Mouse (Mus musculus): ENCODE results near the gene Sp110.
"Not testable (repeated sequence)": the region's sequence is repeated elsewhere in the genome, so short reads cannot be mapped to it uniquely, and the experiment has no call there.

The Sp110 gene

GRCm38 (mm10) chr1:85598271-85599012, at the start of gene Sp110:
Gene Sp110, minus strand, starts transcription at chr1:85598817.
- not testable (repeated sequence) for DNase-seq (ENCODE audit: low spot score)

GRCm38 (mm10) chr1:85638144-85638543, 39.5 kb upstream of the Sp110 start:
- not testable (repeated sequence) for DNase-seq (ENCODE audit: low spot score)

DNA sequence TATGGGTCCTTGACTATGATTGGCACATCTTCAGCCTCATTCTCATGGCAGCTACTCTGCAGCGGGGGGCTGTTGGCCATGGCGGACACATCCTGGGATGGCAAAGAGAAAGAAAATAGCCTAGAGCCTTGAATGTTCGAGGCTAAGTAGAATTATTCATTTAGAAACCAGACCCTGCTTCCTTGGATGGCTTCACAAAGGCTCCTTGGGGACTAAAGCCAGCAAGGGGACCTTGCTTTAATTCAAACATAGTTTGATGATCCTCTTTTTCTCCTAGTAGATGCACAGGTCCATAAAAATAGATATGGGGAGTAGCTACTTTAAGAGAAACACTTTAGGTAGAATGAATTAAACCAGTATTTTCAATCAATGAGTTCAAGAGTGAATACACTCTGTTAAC, 38.3 kb upstream of the Sp110 start:
- DNase-seq (ENCODE audit: low spot score): not testable (repeated sequence)

GRCm38 (mm10) chr1:85618689-85619088, 20.1 kb upstream of the Sp110 start:
- DNase-seq (ENCODE audit: low spot score): not testable (repeated sequence)

- not testable (repeated sequence) for DNase-seq (ENCODE audit: low spot score)
Observed at GRCm38 (mm10) chr1:85617161-85617560, 18.5 kb upstream of the Sp110 start.

DNA sequence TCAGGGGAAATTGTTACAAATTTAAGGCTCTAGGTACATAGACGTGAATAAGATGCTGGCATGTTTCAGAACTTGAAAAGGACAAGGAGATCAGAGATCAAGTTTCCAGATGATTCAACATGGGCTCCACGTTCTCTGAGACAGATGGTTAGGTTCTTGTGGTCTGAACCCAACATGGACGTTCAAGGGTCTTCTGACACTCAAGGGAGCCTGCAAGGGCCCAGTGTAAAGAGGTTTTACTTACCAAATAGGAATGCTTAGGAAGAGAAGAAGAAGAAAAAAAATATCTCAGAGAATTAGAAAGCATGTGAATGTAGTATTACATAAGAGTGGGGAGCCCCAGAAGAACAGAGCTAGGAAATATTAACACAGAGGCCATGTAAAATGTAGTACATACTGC, 17.2 kb upstream of the Sp110 start:
- not testable (repeated sequence) for DNase-seq (ENCODE audit: low spot score)

DNA sequence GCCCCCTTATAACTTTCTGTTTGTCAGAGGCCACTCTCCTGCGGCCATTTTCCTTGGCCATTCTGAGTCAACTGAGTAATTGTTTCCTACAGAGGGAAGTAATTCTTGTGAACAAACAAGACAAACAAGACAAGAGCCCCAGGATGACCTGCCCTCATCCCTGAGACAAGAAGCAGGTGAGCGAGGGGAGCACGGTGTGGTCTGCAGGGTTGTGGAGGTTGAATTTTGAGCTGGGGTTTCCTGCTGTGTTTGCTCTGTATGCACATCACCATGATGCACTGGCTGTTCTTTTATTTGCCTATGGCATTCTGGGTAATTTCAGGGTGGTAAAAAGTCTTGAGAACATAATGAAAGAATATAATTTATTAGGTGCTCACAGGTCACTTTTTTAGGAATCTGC, 16.5 kb upstream of the Sp110 start:
- not testable (repeated sequence) for DNase-seq (ENCODE audit: low spot score)

DNA sequence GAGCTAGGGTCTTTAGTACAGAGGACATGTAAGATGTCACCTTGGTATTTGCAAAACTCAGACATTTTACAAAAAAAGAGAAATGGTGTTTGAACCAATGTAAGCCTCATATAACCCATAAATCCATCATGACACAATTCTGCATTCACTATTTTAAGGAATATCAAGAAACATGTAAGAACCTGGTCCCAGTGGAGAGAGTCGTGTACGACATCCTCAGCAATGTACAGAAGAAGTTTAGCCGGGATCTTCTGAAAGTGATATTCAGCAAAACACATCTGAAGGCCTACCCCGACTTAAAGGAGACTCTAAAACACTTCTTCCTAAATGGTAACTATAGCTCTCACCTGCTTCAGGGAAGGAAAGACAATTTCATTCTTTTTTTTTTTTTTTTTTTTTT, 12.0 kb upstream of the Sp110 start:
- not testable (repeated sequence) for DNase-seq (ENCODE audit: low spot score)

DNA sequence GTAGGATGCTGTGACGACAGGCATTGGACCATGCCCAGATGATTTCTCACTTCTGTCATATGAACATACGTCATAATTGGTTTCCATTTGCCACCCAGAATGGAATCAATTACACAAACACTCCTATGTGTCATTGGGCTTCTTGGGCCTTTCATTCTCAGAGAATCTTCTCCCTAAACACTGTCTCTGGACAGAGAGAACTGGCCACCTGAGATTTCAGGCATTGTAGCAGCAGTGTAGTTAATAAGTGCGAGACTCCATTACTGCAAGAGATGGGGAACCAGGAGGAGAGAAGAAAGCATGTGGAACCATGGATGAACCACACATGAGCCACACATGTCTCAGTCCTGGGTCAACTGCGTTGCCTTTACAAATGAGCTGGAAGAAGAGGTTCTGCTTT, 9.7 kb upstream of the Sp110 start:
- DNase-seq (ENCODE audit: low spot score): not testable (repeated sequence)

DNA sequence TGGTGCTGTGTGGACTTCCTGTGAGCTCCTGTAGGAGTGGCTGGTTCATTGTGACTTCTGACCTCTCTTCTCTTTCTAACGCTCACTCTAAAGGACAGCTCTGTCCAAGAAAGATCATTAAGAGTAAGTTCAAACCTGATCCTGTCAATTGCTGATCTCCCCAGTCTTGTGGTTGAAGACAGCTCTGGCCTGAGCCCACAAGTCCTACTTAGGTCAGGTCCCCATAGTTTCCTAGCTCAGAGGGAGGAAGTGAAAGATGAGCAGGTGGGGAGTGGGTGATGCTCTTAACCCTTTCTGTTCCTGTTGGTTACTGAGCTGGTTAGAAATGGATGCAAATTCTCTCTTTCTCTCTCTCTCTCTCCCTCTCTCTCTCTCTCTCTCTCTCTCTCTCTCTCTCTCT, 5.7 kb upstream of the Sp110 start:
- DNase-seq (ENCODE audit: low spot score): not testable (repeated sequence)

DNA sequence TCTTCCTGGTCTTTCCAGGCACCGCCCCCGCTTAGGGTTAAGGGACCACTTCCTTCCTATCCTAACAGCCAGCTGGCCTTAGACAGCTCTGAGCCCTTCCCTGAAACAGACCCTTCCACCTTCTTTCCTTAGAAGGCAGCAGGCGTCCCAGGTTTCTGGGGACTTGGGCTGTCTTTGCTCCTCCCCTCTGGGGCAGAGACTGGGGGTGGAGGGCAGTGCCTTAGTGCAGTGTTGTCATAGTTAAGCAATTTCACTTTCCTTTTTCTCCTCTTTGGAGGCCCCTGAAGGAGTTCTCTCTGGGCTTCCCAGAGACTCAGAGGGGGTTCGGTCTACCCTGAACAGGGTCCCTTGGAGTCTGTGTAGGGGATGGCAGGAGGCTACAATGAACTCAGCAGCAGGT, 2.2 kb upstream of the Sp110 start:
- DNase-seq (ENCODE audit: low spot score): not testable (repeated sequence)

- not testable (repeated sequence) for DNase-seq (ENCODE audit: low spot score)
Observed at GRCm38 (mm10) chr1:85600078-85600477, 1.5 kb upstream of the Sp110 start, which contains the start of gene Sp140. Gene Sp140, plus strand, starts transcription at chr1:85600378.

- DNase-seq (ENCODE audit: low spot score): not testable (repeated sequence)
Observed at GRCm38 (mm10) chr1:85592526-85592925, 6.1 kb downstream of the Sp110 start.

DNA sequence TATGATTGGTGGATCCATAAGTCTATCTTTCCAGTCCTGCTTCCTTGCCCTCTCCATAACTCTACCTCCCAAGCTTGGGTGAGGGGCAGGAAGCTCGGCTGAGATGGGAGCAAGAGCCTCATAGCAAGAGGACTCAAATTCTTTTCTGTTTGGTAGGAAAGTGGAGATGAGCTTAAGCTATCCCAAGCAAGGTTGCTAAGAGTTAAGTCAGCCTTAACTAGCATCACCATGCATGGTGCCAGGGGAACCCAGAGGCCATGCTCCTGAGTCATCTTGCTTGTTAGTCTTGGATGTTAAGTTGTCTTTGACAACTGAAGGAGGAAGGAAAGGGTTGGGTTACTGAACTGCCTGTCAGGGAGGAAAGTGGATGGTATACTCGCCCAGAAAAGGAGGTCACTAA, 9.9 kb downstream of the Sp110 start:
- DNase-seq (ENCODE audit: low spot score): not testable (repeated sequence)

DNA sequence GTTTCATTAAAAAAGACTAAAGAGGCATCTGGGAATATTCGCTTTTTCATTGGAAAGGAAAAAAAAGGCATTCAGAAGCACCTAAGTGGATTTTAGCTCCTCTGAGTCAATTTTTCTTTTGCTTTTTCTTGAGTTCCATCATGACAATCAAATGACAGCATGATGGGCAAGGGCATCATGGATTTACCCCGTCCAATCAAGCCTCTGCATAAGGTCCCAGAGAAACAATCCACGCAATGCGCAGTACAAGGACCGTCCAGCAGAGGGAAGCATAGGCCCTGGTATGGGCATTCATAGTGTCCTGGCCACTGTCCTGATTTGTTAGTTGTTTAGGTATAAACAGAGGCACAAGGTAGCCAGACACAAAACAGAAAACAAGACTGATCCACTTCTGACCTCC, 17.1 kb downstream of the Sp110 start:
- not testable (repeated sequence) for DNase-seq (ENCODE audit: low spot score)

DNA sequence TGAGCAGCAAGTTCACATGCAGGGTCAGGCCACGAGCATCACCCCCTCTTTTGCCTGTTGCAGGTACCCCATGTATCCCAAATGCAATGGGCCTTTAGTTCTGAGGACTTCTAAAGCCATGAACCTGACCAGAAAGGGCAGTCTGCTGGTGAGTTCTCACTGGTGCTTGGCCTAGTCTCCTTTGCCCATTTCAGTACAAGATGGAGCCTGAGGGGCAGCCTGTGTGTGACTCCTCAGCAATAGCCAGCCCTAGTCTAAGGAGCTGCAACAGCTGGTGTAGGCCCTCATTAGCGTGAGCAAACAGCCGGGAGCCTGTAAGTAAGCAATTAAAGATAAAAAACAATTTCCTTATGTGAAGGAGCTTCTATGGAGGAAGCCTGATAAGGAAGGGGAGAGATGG, 18.0 kb downstream of the Sp110 start:
- DNase-seq (ENCODE audit: low spot score): not testable (repeated sequence)

DNA sequence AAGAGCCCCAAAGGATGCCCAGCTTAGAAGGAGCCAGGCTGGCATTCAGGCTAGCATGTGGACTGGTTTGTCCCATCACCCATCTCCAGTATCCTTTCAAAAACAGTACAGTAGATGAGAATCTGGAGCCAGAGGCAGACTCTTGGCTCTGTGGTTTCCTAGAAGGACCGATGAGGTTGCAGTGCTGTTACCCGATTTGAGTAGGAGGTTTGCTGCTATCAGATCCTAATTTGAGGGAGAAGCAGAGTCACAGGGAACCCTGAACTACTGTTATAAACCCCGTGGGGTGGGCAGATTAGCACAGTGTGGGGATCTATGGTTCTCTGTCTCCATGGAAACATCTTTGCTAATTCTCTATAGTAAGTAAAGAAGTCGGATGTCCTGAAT, 18.5 kb downstream of the Sp110 start:
- not testable (repeated sequence) for DNase-seq (ENCODE audit: low spot score)

DNA sequence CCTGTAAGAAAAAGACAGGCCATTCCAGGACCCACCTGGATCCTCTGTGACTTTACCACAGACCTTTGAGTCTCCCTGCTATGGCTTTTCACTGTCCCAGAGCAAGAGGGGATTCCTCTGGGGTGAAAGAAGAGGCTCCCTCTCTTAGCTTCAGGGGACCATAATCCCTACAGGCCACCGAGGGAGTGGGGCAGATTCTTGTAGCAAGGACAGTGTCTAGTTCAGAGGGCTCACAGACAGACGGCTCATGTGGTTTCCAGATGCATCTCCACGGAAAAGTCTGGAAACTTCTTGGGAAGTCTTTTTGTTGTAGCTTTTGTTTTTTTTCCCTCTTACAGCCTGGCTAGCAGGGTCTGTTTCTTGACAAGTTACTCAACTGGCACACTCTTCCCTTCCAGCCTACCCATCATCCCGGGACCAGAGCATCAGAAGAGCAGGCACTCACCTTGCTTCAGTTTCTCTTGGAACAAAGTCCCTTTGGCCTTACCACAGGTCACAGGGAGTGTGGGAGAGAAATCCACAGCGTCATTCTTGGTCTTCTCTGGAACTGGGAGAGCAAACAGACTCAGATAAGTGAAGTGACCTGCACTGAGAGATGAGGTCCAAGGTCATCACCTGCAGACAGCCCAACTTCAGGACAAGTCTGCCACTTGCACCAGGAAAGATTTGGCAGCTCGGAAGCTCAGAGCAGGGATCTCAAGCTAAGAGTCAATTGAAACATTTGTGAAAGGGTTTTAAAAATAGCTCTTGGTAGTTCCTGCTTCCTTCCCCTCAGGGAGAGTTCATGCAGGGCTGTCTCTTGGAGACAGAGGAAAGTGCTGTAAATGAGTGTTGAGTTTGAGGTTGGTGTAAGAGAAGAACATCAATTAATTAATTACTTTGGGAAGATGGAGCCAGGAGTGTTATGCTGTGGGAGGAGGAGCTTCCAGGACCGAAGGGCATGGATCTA, 19.1 kb downstream of the Sp110 start:
- not testable (repeated sequence) for DNase-seq (ENCODE audit: low spot score)

DNA sequence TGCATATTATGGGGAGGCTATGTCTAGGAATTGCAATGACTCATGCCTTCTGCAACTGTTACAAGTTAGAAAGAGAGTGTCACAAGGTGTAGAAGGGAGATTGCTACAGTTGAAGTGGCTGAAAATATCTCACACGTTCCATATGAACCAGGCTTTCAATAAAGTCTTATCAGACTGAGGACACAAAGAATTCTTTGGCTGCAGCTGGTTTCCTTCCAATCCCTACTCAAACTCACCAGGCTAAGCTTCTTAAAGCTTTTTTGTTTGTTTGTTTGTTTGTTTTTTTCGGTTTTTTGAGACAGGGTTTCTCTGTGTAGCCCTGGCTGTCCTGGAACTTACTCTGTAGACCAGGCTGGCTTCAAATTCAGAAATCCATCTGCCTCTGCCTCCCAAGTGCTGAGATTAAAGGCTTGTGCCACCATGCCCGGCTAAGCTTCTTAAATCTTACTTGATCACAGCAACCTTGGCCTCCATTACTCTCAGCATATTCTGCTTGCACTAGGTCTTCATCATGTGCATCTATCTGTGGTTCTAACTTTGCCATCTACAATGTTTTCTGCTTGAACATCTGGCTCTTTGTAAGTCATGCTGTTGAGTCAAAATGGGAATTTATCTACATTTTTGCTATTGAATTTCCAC, 20.1 kb downstream of the Sp110 start:
- not testable (repeated sequence) for DNase-seq (ENCODE audit: low spot score)

- not testable (repeated sequence) for DNase-seq (ENCODE audit: low spot score)
Observed at GRCm38 (mm10) chr1:85575376-85575775, 23.2 kb downstream of the Sp110 start, which contains the start of gene G530012D18Rik. Gene G530012D18Rik, plus strand, starts transcription at chr1:85575676.

GRCm38 (mm10) chr1:85573554-85573953, 25.1 kb downstream of the Sp110 start:
- not testable (repeated sequence) for DNase-seq (ENCODE audit: low spot score)

GRCm38 (mm10) chr1:85555261-85555660, 43.4 kb downstream of the Sp110 start:
- peak; percentile 34 for DNase-seq (ENCODE audit: low spot score)
